Mouse (Mus musculus) heart, adult 9 months (tissue): ENCODE measurements at regions not wholly inside any gene's neighbourhood (a gene's known extent, or its start where the extent isn't known, plus 50 kb on each side); places are given as distances from the start of the nearest gene placed in this dataset.

Source experiments
- DNase-seq, 2 experiments: peaks; one replicate each; pipeline ENCODE4 v3.0.0; 2022; ENCODE audit warnings: low spot score in 2 of 2

DNA sequence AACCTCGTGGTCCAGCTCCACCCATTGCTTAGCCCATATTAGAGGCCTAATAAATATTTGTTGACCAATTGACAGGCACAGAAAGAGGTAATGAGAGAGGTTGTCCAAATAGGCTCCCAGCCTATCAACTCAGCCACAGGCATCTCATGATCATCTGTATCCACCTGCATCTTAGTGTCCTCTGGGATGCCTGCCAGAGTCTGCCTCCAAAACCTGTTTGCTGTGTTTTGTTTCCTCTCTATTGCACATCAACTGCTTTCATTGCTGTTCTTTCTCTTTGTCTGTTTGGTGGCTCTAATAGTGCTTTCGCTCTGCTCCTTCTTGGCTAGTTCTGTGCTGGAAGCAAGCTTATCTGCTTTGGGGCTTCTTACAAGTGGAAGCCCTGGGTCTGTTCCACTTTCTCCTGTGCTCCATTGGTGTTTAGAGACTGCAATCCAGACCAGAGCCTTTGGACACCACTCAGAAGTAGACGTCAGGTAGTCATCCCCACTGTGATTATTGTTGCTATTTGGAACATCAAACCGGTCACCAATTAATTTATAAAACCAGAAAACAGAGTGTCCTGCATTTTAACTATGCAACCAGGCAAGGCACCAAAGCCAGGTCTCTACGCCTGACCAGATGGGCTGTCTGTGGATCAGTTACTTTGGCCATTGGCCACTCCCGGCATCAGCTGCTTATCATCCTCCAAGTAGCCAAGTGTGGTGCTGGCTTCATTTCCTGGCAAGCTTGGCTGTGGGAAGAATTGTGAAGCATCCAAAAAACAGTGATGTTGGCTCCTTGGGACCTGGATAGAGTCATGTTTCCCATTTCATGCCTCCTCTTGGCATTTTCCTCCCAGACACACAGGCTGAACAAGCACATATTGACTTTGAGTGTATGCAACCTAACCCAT, 74.5 kb upstream of the Hs3st4 start:
- DNase-seq, result peak; percentile 1 to 21

GRCm38 (mm10) chr7:123921461-123921860, 61.2 kb upstream of the Hs3st4 start:
- no peak for DNase-seq

DNA sequence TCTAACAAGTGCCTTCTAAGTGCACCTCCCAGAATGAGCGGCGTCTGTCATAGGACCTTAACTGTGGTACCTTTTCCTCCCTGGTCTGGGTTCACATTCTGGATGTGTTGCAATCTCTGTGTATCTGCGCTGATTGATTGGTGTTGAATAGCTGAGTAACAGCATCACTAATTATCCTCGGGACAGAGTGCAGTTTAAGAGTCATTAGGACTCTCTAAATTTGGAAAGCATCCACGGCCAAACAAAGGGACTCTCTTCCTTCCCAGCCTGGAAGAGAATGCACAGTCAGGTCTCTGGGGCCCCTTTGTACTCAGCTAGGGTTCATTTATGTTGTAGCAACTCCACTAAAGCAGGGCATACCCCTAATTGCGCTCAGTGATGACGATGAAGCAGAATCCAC, 50.2 kb upstream of the Hs3st4 start:
- DNase-seq, result no peak
